Mouse (Mus musculus) ES-Bruce4 (cell line): ENCODE measurements around the gene Pakap. TPM values are rescaled to one million over a fixed set of nuclear protein-coding genes. Genes with fewer than 3 reads are reported as not detected.

ENCODE experiments used
- H3K27ac ChIP-seq: 2 replicates; pipeline ENCODE4 v1.5.1; 2012; ENCODE audit warnings: low read length, inconsistent platforms; ENCODE audit not compliant: insufficient read depth
- H3K27me3 ChIP-seq: 2 replicates; pipeline ENCODE4 v1.6.1; 2012; ENCODE audit warnings: mild to moderate bottlenecking, low read length, inconsistent platforms; ENCODE audit not compliant: control insufficient read depth, poor library complexity, insufficient read depth, severe bottlenecking
- H3K36me3 ChIP-seq: 2 replicates; pipeline ENCODE4 v1.6.1; 2012; ENCODE audit warnings: inconsistent platforms, mild to moderate bottlenecking, low read length, moderate library complexity; ENCODE audit not compliant: control insufficient read depth, poor library complexity, insufficient read depth, severe bottlenecking
- H3K4me1 ChIP-seq: one replicate; pipeline ENCODE4 v1.8.1; 2011; ENCODE audit warnings: low read length; ENCODE audit not compliant: control insufficient read depth, insufficient read depth
- H3K4me3 ChIP-seq: 2 replicates; pipeline ENCODE4 v1.5.1; 2011; ENCODE audit warnings: low read depth, mild to moderate bottlenecking, low read length
- H3K9ac ChIP-seq: 2 replicates; pipeline ENCODE4 v1.6.1; 2012; ENCODE audit warnings: low read depth, mild to moderate bottlenecking, inconsistent platforms; ENCODE audit not compliant: poor library complexity, severe bottlenecking
- H3K9me3 ChIP-seq: replicated peaks from 2 replicates; pipeline ENCODE4 v1.6.1; 2012; ENCODE audit warnings: mild to moderate bottlenecking, low read length, inconsistent platforms; ENCODE audit not compliant: control insufficient read depth, poor library complexity, insufficient read depth, severe bottlenecking
- CTCF ChIP-seq: IDR thresholded peaks from one replicate; pipeline ENCODE4 v1.8.1; 2011; ENCODE audit warnings: low read depth, low read length
- EP300 ChIP-seq: IDR thresholded peaks from 2 replicates; pipeline ENCODE4 v1.6.1; 2011; ENCODE audit warnings: low read depth, low read length; ENCODE audit not compliant: insufficient read depth
- POLR2A ChIP-seq: IDR thresholded peaks from one replicate; pipeline ENCODE4 v1.8.1; 2011; ENCODE audit warnings: low read length; ENCODE audit not compliant: insufficient read depth
- polyA plus RNA-seq: library from polyadenylated mRNA; stranded (reverse); fragments of >200 nt; gene quantifications from 2 replicates; pipeline ENCODE4 v1.2.4, GENCODE M21; 2011; ENCODE audit warnings: low read depth; ENCODE audit not compliant: missing spikeins, insufficient read depth, insufficient read length

Pakap gene
- polyA plus RNA-seq, 1 experiment, result 2.4 TPM

GRCm38 (mm10) chr4:57771558-57772219 lies 203.7 kb downstream of the Pakap start:
- Histone ChIP-seq H3K9ac (no peak overlapping the region), H3K36me3 (no peaks in the 10 kb centered on the region), H3K27ac (no peak overlapping the region), H3K4me1 (peaks cover 13% of the 10 kb centered on the region), H3K9me3 (no peaks in the 10 kb centered on the region), H3K27me3 (no peaks in the 10 kb centered on the region), H3K4me3 (no peak overlapping the region)
- no peak for TF ChIP-seq CTCF
- TF ChIP-seq POLR2A, result no peak
- no peak for TF ChIP-seq EP300

- H3K27me3 ChIP-seq, result no peaks in the 10 kb centered on the region
- no peak overlapping the region for H3K4me3 ChIP-seq
- H3K27ac ChIP-seq, result peak overlapping the region; percentile 25; the same call in 1 of the 2 replicates
- H3K4me1 ChIP-seq, result peaks cover 11% of the 10 kb centered on the region
- no peaks in the 10 kb centered on the region for H3K36me3 ChIP-seq
- TF ChIP-seq EP300 (no peak), CTCF (no peak), POLR2A (no peak)
- no peaks in the 10 kb centered on the region for H3K9me3 ChIP-seq
- H3K9ac ChIP-seq, result peak overlapping the region; percentile 68
Observed at GRCm38 (mm10) chr4:57772851-57773510, 205.0 kb downstream of the Pakap start.

GRCm38 (mm10) chr4:57774517-57774916 lies 206.5 kb downstream of the Pakap start:
- TF ChIP-seq EP300, result no peak
- no peak for TF ChIP-seq POLR2A
- TF ChIP-seq CTCF, result no peak
- H3K27me3 ChIP-seq, result no peaks in the 10 kb centered on the region
- peaks cover 11% of the 10 kb centered on the region for H3K4me1 ChIP-seq
- H3K36me3 ChIP-seq, result no peaks in the 10 kb centered on the region
- H3K27ac ChIP-seq, result no peak overlapping the region
- no peaks in the 10 kb centered on the region for H3K9me3 ChIP-seq
- no peak overlapping the region for H3K4me3 ChIP-seq
- H3K9ac ChIP-seq, result no peak overlapping the region

- no peaks in the 10 kb centered on the region for H3K36me3 ChIP-seq
- no peak overlapping the region for H3K27ac ChIP-seq
- TF ChIP-seq CTCF, result no peak
- no peak for TF ChIP-seq EP300
- no peak for TF ChIP-seq POLR2A
- H3K9ac ChIP-seq, result no peak overlapping the region
- H3K4me3 ChIP-seq, result no peak overlapping the region
- no peaks in the 10 kb centered on the region for H3K9me3 ChIP-seq
- peaks cover 10% of the 10 kb centered on the region for H3K4me1 ChIP-seq
- no peaks in the 10 kb centered on the region for H3K27me3 ChIP-seq
Observed at GRCm38 (mm10) chr4:57775582-57775981, 207.6 kb downstream of the Pakap start.

GRCm38 (mm10) chr4:57780403-57780802 lies 212.4 kb downstream of the Pakap start:
- Histone ChIP-seq H3K4me3 (peak overlapping the region; percentile 43), H3K36me3 (no peaks in the 10 kb centered on the region), H3K27me3 (no peaks in the 10 kb centered on the region; the same call in 1 of the 2 replicates), H3K9me3 (no peaks in the 10 kb centered on the region), H3K4me1 (peaks cover 11% of the 10 kb centered on the region), H3K27ac (peak overlapping the region; percentile 97), H3K9ac (no peak overlapping the region)
- TF ChIP-seq CTCF (no peak), POLR2A (no peak)

- Histone ChIP-seq H3K9me3 (no peaks in the 10 kb centered on the region), H3K27ac (peak overlapping the region; percentile 98), H3K4me3 (peak overlapping the region; percentile 81), H3K9ac (peak overlapping the region; percentile 62), H3K27me3 (no peaks in the 10 kb centered on the region; the same call in 1 of the 2 replicates), H3K4me1 (peaks cover 9% of the 10 kb centered on the region), H3K36me3 (no peaks in the 10 kb centered on the region)
- no peak for TF ChIP-seq POLR2A
- TF ChIP-seq EP300, result peak; percentile 78
- TF ChIP-seq CTCF, result no peak
Observed at GRCm38 (mm10) chr4:57780833-57781641, 213.1 kb downstream of the Pakap start.
